Mouse (Mus musculus) MEL (cell line): Measurements from ENCODE around the gene Cpsf6. TPM values are rescaled to one million over a fixed set of nuclear protein-coding genes. Genes with fewer than 3 reads are reported as not detected.
A peak's percentile ranks its signal among the peaks of the same experiment; 100 is the strongest.

Experiments used
- DNase-seq: peaks from one replicate; pipeline ENCODE4 v3.0.0; 2011; ENCODE audit warnings: low read depth, low spot score
- H3K27ac ChIP-seq: 2 replicates; pipeline ENCODE4 v1.5.1; 2012; ENCODE audit warnings: low read depth, mild to moderate bottlenecking, control low read depth, low read length, moderate library complexity; ENCODE audit not compliant: control insufficient read depth
- H3K27me3 ChIP-seq, 2 experiments: fragments of 150-350 bp in 1 of 2; sonication (generic) in 1 of 2; 2 replicates each; pipeline ENCODE4 v1.6.1; 2012; ENCODE audit warnings: low read length in 2 of 2, mild to moderate bottlenecking in 2 of 2, improper control_type of control experiment in 1 of 2, moderate library complexity in 1 of 2; ENCODE audit not compliant: insufficient read depth in 2 of 2, control insufficient read depth in 1 of 2
- H3K36me3 ChIP-seq, 2 experiments: 2 replicates each; pipeline ENCODE4 v1.6.1; 2012 to 2014; ENCODE audit warnings: low read length in 2 of 2, improper control_type of control experiment in 1 of 2, inconsistent platforms in 1 of 2, mild to moderate bottlenecking in 1 of 2; ENCODE audit not compliant: insufficient read depth in 2 of 2, control insufficient read depth in 1 of 2
- H3K4me1 ChIP-seq, 2 experiments: fragments of 150-350 bp in 1 of 2; sonication (generic) in 1 of 2; 2 replicates each; pipeline ENCODE4 v1.6.1; 2012; ENCODE audit warnings: low read length in 2 of 2, improper control_type of control experiment in 1 of 2, mild to moderate bottlenecking in 1 of 2; ENCODE audit not compliant: insufficient read depth in 2 of 2, control insufficient read depth in 1 of 2
- H3K4me3 ChIP-seq, 2 experiments: fragments of 150-350 bp in 1 of 2; sonication (generic) in 1 of 2; 2 replicates each; pipeline ENCODE4 v1.5.1; 2012; ENCODE audit warnings: low read depth in 2 of 2, low read length in 2 of 2, mild to moderate bottlenecking in 2 of 2, moderate library complexity in 2 of 2, control low read depth in 1 of 2, improper control_type of control experiment in 1 of 2; ENCODE audit not compliant: control insufficient read depth in 1 of 2, insufficient read depth in 1 of 2
- H3K79me2 ChIP-seq: 2 replicates; pipeline ENCODE4 v1.6.1; 2012; ENCODE audit warnings: mild to moderate bottlenecking, low read length, moderate library complexity; ENCODE audit not compliant: control insufficient read depth, poor library complexity, insufficient read depth
- H3K9ac ChIP-seq: 2 replicates; pipeline ENCODE4 v1.6.1; 2012; ENCODE audit warnings: low read depth, mild to moderate bottlenecking, control low read depth, low read length, moderate library complexity; ENCODE audit not compliant: control insufficient read depth, poor library complexity, severe bottlenecking
- H3K9me3 ChIP-seq: fragments of 150-350 bp; sonication (generic); replicated peaks from 2 replicates; pipeline ENCODE4 v1.6.1; 2012; ENCODE audit warnings: mild to moderate bottlenecking, low read length, improper control_type of control experiment, moderate library complexity; ENCODE audit not compliant: insufficient read depth
- CHD1 ChIP-seq: IDR thresholded peaks from 2 replicates; pipeline ENCODE4 v1.6.1; 2012; ENCODE audit warnings: low read depth, mild to moderate bottlenecking, inconsistent platforms, low read length, improper control_type of control experiment
- ELF1 ChIP-seq: IDR thresholded peaks from 2 replicates; pipeline ENCODE4 v1.6.1; 2014; ENCODE audit warnings: low read depth, mild to moderate bottlenecking, inconsistent platforms, low read length, improper control_type of control experiment, moderate library complexity
- EP300 ChIP-seq, 2 experiments: IDR thresholded peaks; 2 replicates each; pipeline ENCODE4 v1.6.1; 2011; ENCODE audit warnings: improper control_type of control experiment in 2 of 2, low read length in 2 of 2, low read depth in 1 of 2, mild to moderate bottlenecking in 1 of 2
- GABPA ChIP-seq: IDR thresholded peaks from 2 replicates; pipeline ENCODE4 v1.6.1; 2012; ENCODE audit warnings: low read depth, mild to moderate bottlenecking, inconsistent platforms, low read length, improper control_type of control experiment, moderate library complexity
- HCFC1 ChIP-seq: IDR thresholded peaks from 2 replicates; pipeline ENCODE4 v1.6.1; 2012; ENCODE audit warnings: low read depth, mild to moderate bottlenecking, inconsistent platforms, low read length, improper control_type of control experiment, moderate library complexity
- JUND ChIP-seq: IDR thresholded peaks from 2 replicates; pipeline ENCODE4 v1.6.1; 2011; ENCODE audit warnings: low read depth, mild to moderate bottlenecking, improper control_type of control experiment, low read length
- KAT2A ChIP-seq: conservative IDR thresholded peaks from 2 replicates; pipeline ENCODE4 v1.6.1; 2012; ENCODE audit warnings: low read depth, low read length, improper control_type of control experiment, inconsistent platforms
- MAZ ChIP-seq: IDR thresholded peaks from 2 replicates; pipeline ENCODE4 v1.6.1; 2012; ENCODE audit warnings: low read depth, mild to moderate bottlenecking, inconsistent platforms, low read length, improper control_type of control experiment
- MXI1 ChIP-seq: IDR thresholded peaks from 2 replicates; pipeline ENCODE4 v1.6.1; 2011; ENCODE audit warnings: mild to moderate bottlenecking, low read depth, low read length, improper control_type of control experiment
- MYB ChIP-seq: IDR thresholded peaks from 2 replicates; pipeline ENCODE4 v1.6.1; 2011; ENCODE audit warnings: mild to moderate bottlenecking, low read depth, low read length, improper control_type of control experiment
- POLR2AphosphoS2 ChIP-seq: IDR thresholded peaks from 2 replicates; pipeline ENCODE4 v1.6.1; 2011; ENCODE audit warnings: low read length, improper control_type of control experiment
- POLR2AphosphoS5 ChIP-seq: IDR thresholded peaks from 2 replicates; pipeline ENCODE4 v1.6.1; 2012; ENCODE audit warnings: low read depth, borderline replicate concordance, mild to moderate bottlenecking, inconsistent platforms, low read length, moderate library complexity, mixed read lengths
- RAD21 ChIP-seq: IDR thresholded peaks from 2 replicates; pipeline ENCODE4 v1.6.1; 2011; ENCODE audit warnings: mild to moderate bottlenecking, low read depth, low read length, improper control_type of control experiment
- RCOR1 ChIP-seq: IDR thresholded peaks from 2 replicates; pipeline ENCODE4 v1.6.1; 2012; ENCODE audit warnings: low read depth, mild to moderate bottlenecking, inconsistent platforms, low read length, improper control_type of control experiment
- SIN3A ChIP-seq: IDR thresholded peaks from 2 replicates; pipeline ENCODE4 v1.6.1; 2012; ENCODE audit warnings: low read length, improper control_type of control experiment, inconsistent platforms
- SMC3 ChIP-seq: IDR thresholded peaks from 2 replicates; pipeline ENCODE4 v1.6.1; 2011; ENCODE audit warnings: low read depth, low read length, improper control_type of control experiment
- TBP ChIP-seq: IDR thresholded peaks from 2 replicates; pipeline ENCODE4 v1.8.0; 2011; ENCODE audit warnings: low read depth, low read length, improper control_type of control experiment
- USF1 ChIP-seq: IDR thresholded peaks from 2 replicates; pipeline ENCODE4 v1.6.1; 2014; ENCODE audit warnings: low read depth, mild to moderate bottlenecking, inconsistent platforms, low read length, improper control_type of control experiment, moderate library complexity
- USF2 ChIP-seq, 2 experiments: IDR thresholded peaks; 2 replicates each; pipeline ENCODE4 v1.6.1; 2011 to 2012; ENCODE audit warnings: improper control_type of control experiment in 2 of 2, low read length in 2 of 2, borderline replicate concordance in 1 of 2, inconsistent platforms in 1 of 2, low read depth in 1 of 2, mild to moderate bottlenecking in 1 of 2; ENCODE audit not compliant: insufficient read depth in 1 of 2
- ZC3H11A ChIP-seq: IDR thresholded peaks from 2 replicates; pipeline ENCODE4 v1.6.1; 2012; ENCODE audit warnings: low read depth, mild to moderate bottlenecking, inconsistent platforms, low read length, improper control_type of control experiment
- ZNF384 ChIP-seq: IDR thresholded peaks from 2 replicates; pipeline ENCODE4 v1.6.1; 2012; ENCODE audit warnings: low read depth, mild to moderate bottlenecking, inconsistent platforms, low read length, improper control_type of control experiment
- polyA plus RNA-seq, 2 experiments: library from polyadenylated mRNA; stranded (reverse) in 1 of 2; unstranded in 1 of 2; fragments of >175 nt in 1 of 2; fragments of >200 nt in 1 of 2; gene quantifications; 2 replicates each; pipeline versions ENCODE4 v1.2.1 to v1.2.4; 2012; ENCODE audit warnings: low replicate concordance in 2 of 2, low read depth in 1 of 2; ENCODE audit not compliant: insufficient read length in 2 of 2, insufficient read depth in 1 of 2, missing spikeins in 1 of 2
- total RNA-seq: library from RNA; depleted of rRNA; stranded (reverse); fragments of 300-350 nt; gene quantifications from 2 replicates; pipeline ENCODE4 v1.2.3, GENCODE M21; 2012

The Cpsf6 gene
- total and polyA plus RNA-seq, 3 experiments = 85.7 to 88.2 TPM; not detected in 1

DNA sequence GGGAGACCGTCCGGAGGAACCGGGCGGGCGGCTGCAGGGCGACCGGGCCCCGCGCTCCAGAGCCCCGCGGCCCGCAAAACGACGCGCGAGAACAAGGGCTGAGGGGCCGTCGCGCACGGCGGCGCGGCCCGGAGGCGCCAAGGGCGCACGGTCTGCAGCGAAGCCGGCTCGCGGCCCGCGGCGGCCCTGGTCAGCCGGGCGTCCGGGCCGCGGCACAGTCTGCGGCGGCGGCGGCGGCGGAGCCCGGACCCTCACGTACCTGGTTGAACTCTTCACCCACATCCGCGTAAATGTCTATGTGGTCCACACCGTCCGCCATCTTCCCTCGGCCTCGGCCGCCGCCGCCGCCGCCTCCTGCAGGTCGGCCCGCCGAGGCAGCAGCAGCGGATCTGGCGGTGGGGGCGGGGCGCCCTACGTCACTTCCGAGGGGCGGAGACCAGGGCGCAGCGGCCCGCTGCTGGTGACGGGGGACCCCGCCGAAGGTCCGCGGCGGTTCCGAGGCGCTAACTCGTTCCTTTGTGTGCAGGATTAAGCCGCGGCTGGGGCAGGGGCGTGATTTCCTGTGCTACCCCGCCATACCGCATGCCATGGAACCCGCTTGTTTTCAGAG lies 3.1 kb downstream of the Cpsf6 start (continued):
- TF ChIP-seq RCOR1 = no peak
- no peak; the same call in 1 of the 2 replicates for TF ChIP-seq USF1
- TF ChIP-seq HCFC1 = peak; percentile 75
- TF ChIP-seq ZNF384 = no peak
- TF ChIP-seq GABPA = no peak
- no peak; the same call in 1 of the 2 replicates for TF ChIP-seq MXI1
- no peak for TF ChIP-seq USF2 (IDR thresholded peaks at IDR 0.05; ENCODE audit: borderline replicate concordance in 1 of 2, insufficient read depth in 1 of 2, low read depth in 1 of 2, low read length in 2 of 2)
- peak; percentile 43; the same call in 1 of the 2 replicates for TF ChIP-seq ELF1
- no peak for TF ChIP-seq RAD21
- no peak for TF ChIP-seq POLR2AphosphoS5
- TF ChIP-seq SMC3 = no peak
- TF ChIP-seq KAT2A = no peak; the same call in 1 of the 2 replicates
- no peak for TF ChIP-seq MYB
- no peak for TF ChIP-seq ZC3H11A
- TF ChIP-seq SIN3A = 0 out of 2 replicates have a peak, but pooled peaks have one; percentile 42
- TF ChIP-seq POLR2AphosphoS2 = peak; percentile 80

DNA sequence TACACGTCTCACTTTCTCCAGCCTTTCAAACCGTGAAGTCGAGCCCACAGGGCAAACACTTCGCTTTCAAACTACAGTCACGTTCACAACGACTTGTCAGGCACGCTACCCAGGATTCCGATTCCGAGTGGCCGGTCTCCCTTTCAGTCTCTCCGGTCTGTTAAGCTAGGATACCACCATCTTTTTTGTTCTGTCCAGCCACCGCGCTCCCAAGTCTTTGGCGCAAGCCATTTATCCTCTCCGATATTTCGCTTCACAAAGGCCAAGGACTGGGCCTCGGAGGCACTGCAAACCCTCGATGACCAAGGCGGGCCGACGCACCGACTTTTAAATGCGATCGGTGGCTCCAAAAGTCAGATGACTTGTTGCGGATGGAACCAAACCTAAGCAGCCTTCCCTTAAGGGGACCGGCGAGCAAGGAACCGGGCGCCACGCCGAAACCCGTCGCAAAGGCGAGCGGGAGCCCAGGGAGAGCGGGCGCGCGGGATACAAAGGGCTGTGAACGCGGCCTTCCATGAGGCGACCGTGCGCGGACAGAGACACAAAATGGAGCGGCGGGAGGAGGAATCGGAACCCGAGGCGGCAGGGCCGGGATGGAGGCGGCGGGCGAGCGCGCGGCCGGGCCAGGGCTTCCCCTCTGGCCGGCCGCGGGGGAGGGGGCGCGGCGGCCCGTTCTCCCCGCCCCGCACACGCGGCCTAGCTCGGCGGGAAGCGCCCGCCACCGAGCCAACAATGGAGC lies 3.8 kb downstream of the Cpsf6 start:
- peak; percentile 63 for DNase-seq
- peak; percentile 72; the same call in 1 of the 2 replicates for TF ChIP-seq CHD1
- 0 out of 2 replicates have a peak, but pooled peaks have one; percentile 19 for TF ChIP-seq MAZ
- TF ChIP-seq TBP = no peak
- TF ChIP-seq EP300 (IDR thresholded peaks at IDR 0.05; ENCODE audit: low read depth in 1 of 2, low read length in 2 of 2) = 0 out of 4 replicates have a peak, but pooled peaks of 1 of the 2 experiments have one; percentile 10
- no peak for TF ChIP-seq JUND
- peak; percentile 37 for TF ChIP-seq MXI1

More for the DNA sequence above, 3.8 kb downstream of the Cpsf6 start:
- peak overlapping the region; percentile 63 for H3K27ac ChIP-seq
- H3K79me2 ChIP-seq = peaks cover 46% of the 10 kb centered on the region
- no peaks in the 10 kb centered on the region for H3K27me3 ChIP-seq
- peaks cover 4 to 9% of the 10 kb centered on the region in 2 experiments; a peak in 3 of 4 replicates for H3K4me1 ChIP-seq
- H3K9me3 ChIP-seq = no peaks in the 10 kb centered on the region
- peak overlapping the region; percentile 91 to 93 for H3K4me3 ChIP-seq
- peak overlapping the region; percentile 98 for H3K9ac ChIP-seq
- peaks cover 2 to 25% of the 10 kb centered on the region in 2 experiments; a peak in 3 of 4 replicates for H3K36me3 ChIP-seq
